In the genomic region with DNA sequence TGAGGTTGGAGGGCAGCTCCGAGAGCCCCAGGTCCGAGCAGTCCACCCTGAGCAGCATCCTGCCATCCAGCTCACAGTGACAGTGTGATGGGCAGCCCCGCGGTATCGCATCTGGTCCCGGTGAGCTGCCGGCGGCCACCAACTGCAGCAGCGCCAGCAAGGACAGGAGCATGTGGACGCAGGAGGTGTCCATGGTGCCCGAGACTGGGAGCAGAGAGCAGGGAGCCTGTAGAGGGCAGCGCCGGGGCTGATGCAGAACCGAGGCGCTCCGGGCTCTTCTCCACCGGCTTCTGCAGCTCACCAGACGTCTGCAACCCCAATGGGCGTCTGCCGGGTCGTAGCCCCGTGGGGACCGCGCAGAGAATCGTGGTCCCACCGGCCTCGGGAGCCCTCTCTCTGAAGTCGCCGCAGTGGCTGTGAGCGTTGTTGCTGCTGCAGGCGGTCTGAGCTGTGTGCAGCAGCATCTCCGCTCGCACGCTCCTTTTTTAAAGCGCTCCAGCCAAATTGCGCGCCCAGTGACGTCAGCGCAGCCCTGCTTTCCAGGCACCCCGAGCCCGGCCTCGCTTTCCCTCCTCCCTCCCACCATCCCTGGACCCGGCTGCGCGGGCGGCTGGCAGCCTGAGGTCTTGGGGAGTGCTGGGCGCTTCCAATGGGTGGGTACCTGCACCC, we compare ENCODE assay signal across 8 mouse cellular contexts. TPM values are rescaled to one million over a fixed set of nuclear protein-coding genes. Genes with fewer than 3 reads are reported as not detected.
DNase-seq lines count a peak whose midpoint lies in the region; ATAC-seq and TF ChIP-seq lines count a peak whose summit lies in the region.

Gene Lgr5 (minus strand): TSS at position 480 of the 669 bp plus-strand sequence.

- H3K9ac ChIP-seq in lung, embryonic 15.5 days, result peak within 1 kb of the TSS; percentile 13

- WGBS in forebrain, embryonic 10.5 days, result under 1% methylated on average over 47 of the region's 47 CpGs
- under 1% methylated on average over 46 of the region's 47 CpGs for whole genome bisulfite sequencing in lung, embryonic 15.5 days

- peak within 1 kb of the TSS; percentile 58; the same call in 1 of the 2 replicates for H3K27ac ChIP-seq in forebrain, embryonic 10.5 days
- H3K27ac ChIP-seq in lung, embryonic 15.5 days, result no peak within 1 kb of the TSS

- peaks cover 68% of the 10 kb centered on the region for H3K27me3 ChIP-seq in E14TG2a.4 (ENCODE audit: insufficient read depth, low read length)
- H3K27me3 ChIP-seq in forebrain, embryonic 10.5 days (ENCODE audit: poor library complexity, severe bottlenecking), result peaks cover 94% of the 10 kb centered on the region
- peaks cover 56% of the 10 kb centered on the region for H3K27me3 ChIP-seq in lung, embryonic 15.5 days

- peaks cover 16% of the 10 kb centered on the region for H3K4me1 ChIP-seq in E14TG2a.4 (replicated peaks; ENCODE audit: low read depth, low read length)
- H3K4me1 ChIP-seq in forebrain, embryonic 10.5 days, result peaks cover 36% of the 10 kb centered on the region
- H3K4me1 ChIP-seq in lung, embryonic 15.5 days, result peaks cover 30% of the 10 kb centered on the region

- peak within 1 kb of the TSS; percentile 96 for H3K4me2 ChIP-seq in lung, embryonic 15.5 days

- ATAC-seq in hematopoietic stem cell, adult 5-6 weeks (replicated peaks in 1 of 2; ENCODE audit: insufficient read depth in 1 of 2, low FRiP score in 2 of 2, low TSS enrichment in 1 of 2, low read depth in 1 of 2, poor library complexity in 2 of 2, severe bottlenecking in 2 of 2), result peak; percentile 54 to 63; a peak in 3 of 4 replicates
- ATAC-seq in lung, embryonic 15.5 days (ENCODE audit: borderline replicate concordance, extremely low read depth, low FRiP score, low TSS enrichment), result peak; percentile 86

- H3K4me3 ChIP-seq in E14TG2a.4 (replicated peaks; ENCODE audit: low read length), result peak within 1 kb of the TSS; percentile 82
- H3K4me3 ChIP-seq in forebrain, embryonic 10.5 days, result peak within 1 kb of the TSS; percentile 64
- H3K4me3 ChIP-seq in lung, embryonic 15.5 days, result peak within 1 kb of the TSS; percentile 51

- peak; percentile 14 to 26 for DNase-seq in adrenal gland, postnatal 4 days (ENCODE audit: low spot score in 2 of 2)
- peak; percentile 72 for DNase-seq in forebrain, embryonic 10.5 days (ENCODE audit: extremely low spot score, low spot score)
- DNase-seq in layer of hippocampus, postnatal 10 days (ENCODE audit: low spot score in 2 of 2), result peak; percentile 49 to 60
- DNase-seq in ovary, postnatal 36 days (ENCODE audit: low spot score), result peak; percentile 65
- no peak for DNase-seq in thymus, postnatal 10 days (ENCODE audit: low spot score in 2 of 2)

- no peaks in the 10 kb centered on the region for H3K9me3 ChIP-seq in E14TG2a.4 (ENCODE audit: low read length)
- no peaks in the 10 kb centered on the region for H3K9me3 ChIP-seq in forebrain, embryonic 10.5 days
- no peaks in the 10 kb centered on the region for H3K9me3 ChIP-seq in lung, embryonic 15.5 days

- no peak for TF ChIP-seq CTCF in E14TG2a.4 (conservative IDR thresholded peaks at IDR 0.05; ENCODE audit: low read length)

- no peaks in the 10 kb centered on the region for H3K36me3 ChIP-seq in E14TG2a.4 (ENCODE audit: insufficient read depth, low read length)
- no peaks in the 10 kb centered on the region for H3K36me3 ChIP-seq in forebrain, embryonic 10.5 days (replicated peaks)
- no peaks in the 10 kb centered on the region for H3K36me3 ChIP-seq in lung, embryonic 15.5 days

RNA-seq across cellular contexts. Expression of gene Lgr5, which starts in this region (rescaled TPM):
- 10 to 100 TPM; 33.8 to 33.9 TPM for total RNA-seq in adrenal gland, postnatal 4 days (2021)
- polyA plus RNA-seq in forebrain, embryonic 10.5 days (2016; fragmentation: Nextera tagmentation; extraction: Ambion mirVana), result 1.7 and 2.2 TPM in 2 replicates
- 0.35 and 0.81 TPM in 2 replicates for total RNA-seq in hematopoietic stem cell, adult 5-6 weeks (2017)
- total RNA-seq in layer of hippocampus, postnatal 10 days (2021), result 1 to 10 TPM; 2.2 to 2.6 TPM
- polyA plus RNA-seq in lung, embryonic 15.5 days (2015; fragmentation: Nextera tagmentation; extraction: Ambion mirVana), result 1.7 and 2.5 TPM in 2 replicates

Comparison
In these comparisons a context has a peak if more than half of its experiments do, and no peak if none do; other contexts are left out.
1. RNA of gene Lgr5 (total RNA-seq): 33.8 to 33.9 TPM in adrenal gland, postnatal 4 days; 2.2 to 2.6 TPM in layer of hippocampus, postnatal 10 days and 0.35 to 0.81 TPM in hematopoietic stem cell, adult 5-6 weeks; every median in the first group is over 4 times any median in the second.
2. Peak in ATAC-seq in hematopoietic stem cell, adult 5-6 weeks; RNA of the gene not detected or under 1 TPM.
3. DNase-seq: peak in adrenal gland, postnatal 4 days (2 of 2), forebrain, embryonic 10.5 days (single experiment), layer of hippocampus, postnatal 10 days (2 of 2) and ovary, postnatal 36 days (single experiment); none in thymus, postnatal 10 days (0 of 2).
4. Peak in every context shown above with its lines, with median percentiles within 50 percentile points of each other: H3K4me3 ChIP-seq.